Mouse (Mus musculus) liver, postnatal 0 days (tissue): ENCODE measurements around the gene Rplp0. TPM values are rescaled to one million over a fixed set of nuclear protein-coding genes. Genes with fewer than 3 reads are reported as not detected.

ENCODE experiments used
- ATAC-seq: fragments of 200-750 bp; cut with Nextera tagmentation; 2 replicates; pipeline ENCODE4 v1.8.0; 2017; ENCODE audit warnings: mild to moderate bottlenecking, moderate library complexity
- DNase-seq: peaks from one replicate; pipeline ENCODE4 v3.0.0-alpha.2; 2016
- H3K27ac ChIP-seq: fragments of 300-500 bp; sonication (generic); 2 replicates; pipeline ENCODE4 v1.5.1; 2014; ENCODE audit warnings: antibody characterized with exemption, moderate library complexity, mild to moderate bottlenecking, low read depth
- H3K27me3 ChIP-seq: fragments of 300-500 bp; sonication (generic); 2 replicates; pipeline ENCODE4 v1.6.1; 2014; ENCODE audit warnings: low read length, control low read depth, mixed read lengths; ENCODE audit not compliant: insufficient read depth
- H3K36me3 ChIP-seq: fragments of 300-500 bp; sonication (generic); replicated peaks from 2 replicates; pipeline ENCODE4 v1.6.1; 2014; ENCODE audit warnings: mild to moderate bottlenecking, control low read depth, low read length, moderate library complexity, mixed read lengths; ENCODE audit not compliant: insufficient read depth
- H3K4me1 ChIP-seq: fragments of 300-500 bp; sonication (generic); 2 replicates; pipeline ENCODE4 v1.6.1; 2014; ENCODE audit warnings: antibody characterized with exemption, mild to moderate bottlenecking, control low read depth; ENCODE audit not compliant: insufficient read depth
- H3K4me2 ChIP-seq: fragments of 300-500 bp; sonication (generic); 2 replicates; pipeline ENCODE4 v1.6.1; 2014; ENCODE audit warnings: low read depth, mild to moderate bottlenecking, low read length, moderate library complexity, mixed read lengths
- H3K4me3 ChIP-seq: fragments of 300-500 bp; sonication (generic); 2 replicates; pipeline ENCODE4 v1.5.1; 2014; ENCODE audit warnings: low read depth, low read length
- H3K9ac ChIP-seq: fragments of 300-500 bp; sonication (generic); replicated peaks from 2 replicates; pipeline ENCODE4 v1.6.1; 2014; ENCODE audit warnings: mild to moderate bottlenecking, moderate library complexity
- H3K9me3 ChIP-seq: fragments of 300-500 bp; sonication (generic); 2 replicates; pipeline ENCODE4 v1.6.1; 2016; ENCODE audit warnings: mild to moderate bottlenecking, control low read depth, low read length, mixed read lengths
- CTCF ChIP-seq: sonication (generic); IDR thresholded peaks from 2 replicates; pipeline ENCODE4 v1.5.1; 2016; ENCODE audit warnings: antibody characterized with exemption, low read depth
- EP300 ChIP-seq: IDR thresholded peaks from 2 replicates; pipeline ENCODE4 v1.6.1; 2016; ENCODE audit warnings: antibody characterized with exemption, low read depth, mild to moderate bottlenecking
- WGBS: fragments of 180-500 bp; shearing (Covaris S2); extraction: QIAGEN DNeasy Blood & Tissue Kit; methylation state at CpG from one replicate; pipeline ENCODE4 v1.1.7; 2014; ENCODE audit not compliant: insufficient replicate concordance; 5-methylcytosine and 5-hydroxymethylcytosine counted together
- polyA plus RNA-seq: library from polyadenylated mRNA; unstranded; fragments of >200 nt; fragmentation: Nextera tagmentation; extraction: Ambion mirVana; gene quantifications from 2 replicates; pipeline ENCODE4 v1.2.1, GENCODE M21; 2015

Rplp0 gene
- polyA plus RNA-seq, 1 experiment from 2014 or later: 822 TPM

DNA sequence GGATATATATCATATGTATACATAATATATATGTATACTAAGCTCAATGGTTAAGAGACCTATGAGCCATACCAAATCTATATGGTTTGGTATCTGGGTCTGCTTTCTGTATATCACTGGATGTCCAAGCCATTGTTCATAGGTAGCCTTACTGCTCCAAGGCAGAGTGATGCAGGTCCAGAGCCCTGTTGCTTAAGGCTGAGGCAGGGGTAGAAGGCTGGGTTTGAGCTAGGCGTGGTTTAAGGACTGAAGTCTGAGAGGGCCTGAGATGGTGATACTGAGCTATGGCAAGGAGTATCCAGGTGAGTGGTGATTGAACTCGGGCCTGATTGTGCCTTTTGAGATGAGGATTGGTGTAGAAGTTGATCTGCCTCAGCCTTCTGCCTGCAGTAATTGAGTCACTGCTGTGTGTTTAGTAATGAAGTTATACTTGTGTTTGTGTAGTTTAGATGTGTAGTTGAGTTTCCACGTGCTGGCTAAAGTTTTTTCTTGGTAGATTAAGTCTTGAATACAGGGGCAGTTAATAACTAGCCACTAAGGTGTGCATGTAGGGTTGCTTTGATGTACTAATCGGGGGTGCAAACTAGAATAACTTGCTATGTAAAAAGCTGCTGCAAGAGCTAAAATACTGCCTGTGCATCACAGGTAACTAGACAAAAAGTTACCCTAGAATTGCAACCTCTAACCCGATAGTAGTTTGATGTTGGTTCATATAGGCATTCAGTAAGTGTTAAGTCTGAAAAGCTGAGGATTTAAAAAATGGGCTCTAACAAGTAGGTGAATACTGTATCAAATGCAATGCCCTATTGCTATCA lies 4.7 kb downstream of the Rplp0 start:
- no peaks in the 10 kb centered on the region for H3K9me3 ChIP-seq
- DNase-seq (no peak), ATAC-seq (no peak)
- H3K27me3 ChIP-seq: no peaks in the 10 kb centered on the region
- H3K4me1 ChIP-seq: peaks cover 40% of the 10 kb centered on the region
- H3K4me3 ChIP-seq: no peak overlapping the region
- no peak overlapping the region for H3K9ac ChIP-seq
- TF ChIP-seq CTCF: no peak
- no peak for TF ChIP-seq EP300
- H3K36me3 ChIP-seq: peaks cover 39% of the 10 kb centered on the region
- 0 out of 2 replicates have a peak overlapping the region, but pooled peaks have one; percentile 96 for H3K4me2 ChIP-seq
- no peak overlapping the region for H3K27ac ChIP-seq
- WGBS: 51% methylated on average over 5 of the region's 5 CpGs

DNA sequence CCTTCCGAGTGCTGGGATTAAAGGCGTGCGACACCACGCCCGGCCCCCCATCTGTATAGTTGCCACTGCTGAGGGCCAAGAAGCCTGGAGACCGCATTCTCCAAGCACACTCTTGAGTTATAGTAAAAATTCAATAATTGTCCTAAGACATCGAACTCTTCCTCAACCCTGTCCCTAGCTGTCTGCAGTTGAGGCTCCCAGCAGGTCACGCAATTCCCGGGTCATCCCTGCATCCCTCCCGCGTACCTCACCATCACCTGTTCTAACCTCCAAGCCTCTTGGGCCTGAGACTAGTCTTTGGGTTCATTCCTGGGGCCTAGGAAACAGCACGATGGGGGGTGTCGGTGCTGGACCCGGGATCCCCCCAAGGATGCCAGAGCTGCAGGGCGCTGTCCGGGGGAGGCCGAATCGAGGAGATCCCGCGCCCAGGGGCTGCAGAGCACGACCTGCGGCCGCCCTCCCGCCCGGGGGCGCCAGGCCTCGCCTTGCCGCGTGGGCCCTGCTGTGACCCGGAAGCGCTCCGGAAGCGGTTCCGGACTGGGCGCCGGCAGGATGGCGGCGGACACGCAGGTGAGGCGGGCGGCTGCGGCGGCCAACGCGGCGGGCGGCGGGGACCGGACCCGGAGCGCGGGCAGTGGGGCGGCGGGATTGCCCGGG lies 5.6 kb downstream of the Rplp0 start, which contains the start of gene Gcn1l1:
TSS of gene Gcn1l1 (plus strand) at position 518 of the 657 bp plus-strand sequence.
- Histone ChIP-seq H3K27me3 (no peaks in the 10 kb centered on the region), H3K4me3 (peak within 1 kb of the TSS; percentile 91), H3K9me3 (no peaks in the 10 kb centered on the region), H3K4me1 (peaks cover 40% of the 10 kb centered on the region), H3K27ac (peak within 1 kb of the TSS; percentile 70), H3K9ac (peak within 1 kb of the TSS; percentile 95), H3K4me2 (peak within 1 kb of the TSS; percentile 96), H3K36me3 (peaks cover 39% of the 10 kb centered on the region)
- 6% methylated on average over 54 of the region's 55 CpGs for WGBS
- ATAC-seq: peak; percentile 74
- peak; percentile 56 for TF ChIP-seq CTCF
- TF ChIP-seq EP300: no peak
- peak; percentile 83 for DNase-seq

DNA sequence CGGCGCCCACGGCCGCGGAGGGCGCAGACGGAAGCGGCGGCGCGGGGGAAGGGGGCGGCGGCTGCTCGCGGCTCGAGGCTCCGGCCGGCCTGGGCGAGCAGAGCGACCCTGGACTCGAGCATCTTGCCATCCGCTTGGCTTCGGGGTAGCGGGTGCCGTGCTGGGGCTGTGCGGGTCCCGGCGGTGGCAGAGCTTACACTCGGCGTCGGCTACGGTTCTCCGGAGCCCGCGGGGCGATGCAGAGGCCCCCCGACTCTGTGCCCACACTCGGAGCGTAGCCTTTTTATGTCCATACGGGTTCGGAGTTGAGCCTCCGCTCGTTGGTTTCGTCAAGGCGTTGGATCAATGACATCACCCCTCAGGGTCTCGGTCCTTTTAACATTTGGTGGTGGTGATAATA lies 6.1 kb downstream of the Rplp0 start:
- no peaks in the 10 kb centered on the region for H3K9me3 ChIP-seq
- TF ChIP-seq CTCF (no peak), EP300 (no peak)
- DNase-seq (no peak), ATAC-seq (peak; percentile 24)
- H3K27ac ChIP-seq: peak overlapping the region; percentile 70
- peaks cover 37% of the 10 kb centered on the region for H3K4me1 ChIP-seq
- peak overlapping the region; percentile 96 for H3K4me2 ChIP-seq
- H3K9ac ChIP-seq: peak overlapping the region; percentile 95
- under 1% methylated on average over 32 of the region's 46 CpGs for WGBS
- H3K4me3 ChIP-seq: peak overlapping the region; percentile 91
- H3K36me3 ChIP-seq: peaks cover 38% of the 10 kb centered on the region
- no peaks in the 10 kb centered on the region for H3K27me3 ChIP-seq

DNA sequence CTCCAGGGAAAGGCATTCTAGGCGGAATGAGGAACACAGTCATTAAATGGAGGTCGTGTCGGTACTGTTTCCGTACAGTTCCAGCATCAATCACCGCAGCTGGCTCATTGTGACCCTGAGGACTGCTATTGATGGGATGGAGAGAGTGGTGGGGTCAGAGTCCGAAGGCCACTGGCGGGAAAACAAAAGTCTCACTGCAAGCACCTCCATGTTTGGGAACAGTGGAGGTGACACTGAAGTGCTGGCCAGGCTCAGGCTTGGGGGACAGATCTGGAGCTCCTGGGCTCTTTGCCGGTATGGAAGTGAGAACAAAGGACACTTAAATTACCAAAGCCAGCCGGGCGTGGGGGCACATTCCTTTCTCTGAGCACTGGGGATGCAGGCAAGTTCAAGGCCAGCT lies 9.4 kb downstream of the Rplp0 start:
- H3K4me2 ChIP-seq: peak overlapping the region; percentile 39
- peak; percentile 76 for ATAC-seq
- peaks cover 19% of the 10 kb centered on the region for H3K36me3 ChIP-seq
- H3K27me3 ChIP-seq: no peaks in the 10 kb centered on the region
- no peak overlapping the region for H3K4me3 ChIP-seq
- peaks cover 20% of the 10 kb centered on the region for H3K4me1 ChIP-seq
- DNase-seq: peak; percentile 65
- no peak for TF ChIP-seq EP300
- TF ChIP-seq CTCF: no peak
- no peaks in the 10 kb centered on the region for H3K9me3 ChIP-seq
- 63% methylated on average over 10 of the region's 10 CpGs for WGBS
- no peak overlapping the region for H3K9ac ChIP-seq
- peak overlapping the region; percentile 73 for H3K27ac ChIP-seq

DNA sequence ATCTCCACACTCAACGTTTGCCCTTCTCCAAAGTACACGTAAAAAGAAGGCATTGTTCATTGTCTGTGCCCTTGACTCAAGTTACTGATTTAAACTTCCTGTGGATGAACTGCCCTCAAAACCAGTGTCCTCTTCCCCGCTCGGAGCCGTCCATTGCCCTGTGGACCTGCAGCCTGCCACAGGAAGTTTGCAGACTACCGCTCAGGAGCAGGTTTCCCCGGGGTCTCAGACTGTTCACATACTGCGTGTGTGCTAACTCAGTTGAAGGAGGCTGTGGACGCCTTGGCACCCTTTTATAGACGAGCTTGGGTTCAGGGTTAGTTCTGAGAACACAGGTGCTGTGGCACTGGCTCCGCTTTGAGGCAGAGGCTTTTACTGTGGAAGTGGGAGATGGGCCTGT lies 10.0 kb downstream of the Rplp0 start:
- no peak for ATAC-seq
- Histone ChIP-seq H3K36me3 (peaks cover 17% of the 10 kb centered on the region), H3K9ac (no peak overlapping the region), H3K27me3 (no peaks in the 10 kb centered on the region), H3K4me3 (no peak overlapping the region), H3K9me3 (no peaks in the 10 kb centered on the region), H3K4me2 (peak overlapping the region; percentile 38), H3K27ac (peak overlapping the region; percentile 73), H3K4me1 (peaks cover 20% of the 10 kb centered on the region)
- TF ChIP-seq EP300: no peak
- no peak for TF ChIP-seq CTCF
- 57% methylated on average over 11 of the region's 11 CpGs for WGBS
- no peak for DNase-seq

DNA sequence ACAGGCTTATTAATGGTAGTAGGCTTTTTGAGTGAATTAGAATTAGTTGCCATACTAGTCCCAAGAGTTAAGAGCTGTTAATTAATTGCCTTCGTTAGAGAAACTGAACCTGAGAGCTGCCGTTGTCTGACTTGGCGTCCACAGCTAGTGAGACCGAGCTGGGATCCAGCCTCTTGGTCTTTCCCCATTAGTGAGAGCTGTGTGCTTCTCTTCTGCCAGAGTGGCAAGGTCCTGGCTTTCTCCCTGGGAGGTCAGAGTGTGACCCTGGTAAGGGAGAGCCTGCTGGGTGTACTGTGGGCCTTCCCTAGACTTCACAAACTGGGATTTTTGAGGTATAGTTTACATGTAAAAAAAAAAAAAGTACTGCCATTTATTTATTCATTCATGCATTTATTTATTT lies 10.5 kb downstream of the Rplp0 start:
- no peaks in the 10 kb centered on the region for H3K27me3 ChIP-seq
- peak overlapping the region; percentile 73 for H3K27ac ChIP-seq
- no peak overlapping the region; the same call in 1 of the 2 replicates for H3K9ac ChIP-seq
- 74% methylated on average over 4 of the region's 4 CpGs for WGBS
- 0 out of 2 replicates have a peak overlapping the region, but pooled peaks have one; percentile 38 for H3K4me2 ChIP-seq
- H3K9me3 ChIP-seq: no peaks in the 10 kb centered on the region
- peaks cover 18% of the 10 kb centered on the region for H3K4me1 ChIP-seq
- no peak for ATAC-seq
- DNase-seq: no peak
- H3K36me3 ChIP-seq: peaks cover 21% of the 10 kb centered on the region
- TF ChIP-seq CTCF: no peak
- no peak for TF ChIP-seq EP300
- no peak overlapping the region for H3K4me3 ChIP-seq
